Comparison of ENCODE assay signal across 7 mouse cellular contexts in the genomic region with DNA sequence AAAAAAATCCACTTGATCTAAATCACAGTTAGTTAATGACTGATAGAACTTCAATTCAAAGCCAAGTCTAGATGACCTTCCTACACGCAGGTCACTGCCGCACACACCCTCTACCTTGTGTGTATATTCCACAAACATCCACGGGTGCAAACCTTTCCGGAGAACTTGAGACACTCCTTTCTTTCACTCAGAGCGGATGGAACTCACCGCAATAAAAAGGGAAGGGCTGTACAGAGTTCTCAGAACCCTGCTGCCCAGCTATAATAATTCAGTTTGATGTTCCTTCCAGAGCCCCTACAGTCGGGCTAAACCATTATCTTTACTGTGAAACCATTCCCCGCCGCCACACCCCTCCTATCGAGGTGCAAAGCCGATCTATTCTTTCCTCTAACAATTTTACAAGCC. TPM values are rescaled to one million over a fixed set of nuclear protein-coding genes. Genes with fewer than 3 reads are reported as not detected.
DNase-seq lines count a peak whose midpoint lies in the region; ATAC-seq and TF ChIP-seq lines count a peak whose summit lies in the region.

No protein-coding gene starts in this region.

- H3K27me3 ChIP-seq in testis, adult 2 months (ENCODE audit: control insufficient read depth, insufficient read depth, low read length) = no peaks in the 10 kb centered on the region
- H3K27me3 ChIP-seq in erythroblast, embryonic 14.5 days (ENCODE audit: control insufficient read depth) = no peaks in the 10 kb centered on the region
- no peaks in the 10 kb centered on the region for H3K27me3 ChIP-seq in kidney, embryonic 16.5 days (ENCODE audit: insufficient read depth, low read length)
- peaks cover 18% of the 10 kb centered on the region for H3K27me3 ChIP-seq in midbrain, embryonic 13.5 days

- H3K9me3 ChIP-seq in erythroblast, embryonic 14.5 days (ENCODE audit: control insufficient read depth, low read length) = no peaks in the 10 kb centered on the region
- no peaks in the 10 kb centered on the region for H3K9me3 ChIP-seq in kidney, embryonic 16.5 days (ENCODE audit: low read length)
- H3K9me3 ChIP-seq in midbrain, embryonic 13.5 days = no peaks in the 10 kb centered on the region

- H3K4me1 ChIP-seq in testis, adult 2 months (ENCODE audit: control insufficient read depth, insufficient read depth, low read length) = peaks cover 3% of the 10 kb centered on the region; the same call in 1 of the 2 replicates
- peaks cover 73% of the 10 kb centered on the region for H3K4me1 ChIP-seq in erythroblast, embryonic 14.5 days (ENCODE audit: control insufficient read depth)
- peaks cover 19% of the 10 kb centered on the region for H3K4me1 ChIP-seq in kidney, embryonic 16.5 days (ENCODE audit: insufficient read depth, low read length)
- peaks cover 26% of the 10 kb centered on the region for H3K4me1 ChIP-seq in midbrain, embryonic 13.5 days (replicated peaks)

- peak; percentile 8; the same call in 1 of the 2 replicates for ATAC-seq in kidney, embryonic 16.5 days (ENCODE audit: low FRiP score, low TSS enrichment)
- ATAC-seq in midbrain, embryonic 13.5 days = peak; percentile 21

- H3K4me2 ChIP-seq in kidney, embryonic 16.5 days (replicated peaks; ENCODE audit: low read depth, low read length) = peak overlapping the region; percentile 78
- peak overlapping the region; percentile 70 for H3K4me2 ChIP-seq in midbrain, embryonic 13.5 days (replicated peaks)

- peak overlapping the region; percentile 97 for H3K4me3 ChIP-seq in testis, adult 2 months (ENCODE audit: control insufficient read depth, low read depth, low read length)
- H3K4me3 ChIP-seq in erythroblast, embryonic 14.5 days (replicated peaks) = peak overlapping the region; percentile 73
- H3K4me3 ChIP-seq in kidney, embryonic 16.5 days (ENCODE audit: low read length) = peak overlapping the region; percentile 98
- H3K4me3 ChIP-seq in midbrain, embryonic 13.5 days (replicated peaks) = peak overlapping the region; percentile 76

- no peaks in the 10 kb centered on the region for H3K36me3 ChIP-seq in testis, adult 2 months (ENCODE audit: control insufficient read depth, insufficient read depth, low read length)
- H3K36me3 ChIP-seq in erythroblast, embryonic 14.5 days (ENCODE audit: control insufficient read depth) = no peaks in the 10 kb centered on the region; the same call in 1 of the 2 replicates
- no peaks in the 10 kb centered on the region for H3K36me3 ChIP-seq in kidney, embryonic 16.5 days (ENCODE audit: insufficient read depth, low read length)
- H3K36me3 ChIP-seq in midbrain, embryonic 13.5 days = no peaks in the 10 kb centered on the region

- no peak for TF ChIP-seq POLR2A in testis, adult 2 months (IDR thresholded peaks at IDR 0.05; ENCODE audit: control insufficient read depth, low read depth, low read length)

- TF ChIP-seq CTCF in testis, adult 2 months (IDR thresholded peaks at IDR 0.05; ENCODE audit: control insufficient read depth, insufficient read depth, insufficient replicate concordance, low read depth, low read length) = no peak

- 2% methylated on average over 11 of the region's 11 CpGs for WGBS in kidney, embryonic 16.5 days
- WGBS in midbrain, embryonic 13.5 days = 20% methylated on average over 11 of the region's 11 CpGs

- no peak overlapping the region for H3K27ac ChIP-seq in testis, adult 2 months (ENCODE audit: control insufficient read depth, insufficient read depth, low read depth, low read length)
- H3K27ac ChIP-seq in kidney, embryonic 16.5 days (ENCODE audit: low read length) = peak overlapping the region; percentile 81; the same call in 1 of the 2 replicates
- H3K27ac ChIP-seq in midbrain, embryonic 13.5 days = peak overlapping the region; percentile 83; the same call in 1 of the 2 replicates

- peak overlapping the region; percentile 85 for H3K9ac ChIP-seq in kidney, embryonic 16.5 days (replicated peaks; ENCODE audit: low read length)
- peak overlapping the region; percentile 86 for H3K9ac ChIP-seq in midbrain, embryonic 13.5 days (replicated peaks)

- no peak for DNase-seq in testis, postnatal 10 days (ENCODE audit: low spot score)
- no peak for DNase-seq in urinary bladder, postnatal 10 days (ENCODE audit: low spot score)
- DNase-seq in MN1 (ENCODE audit: low spot score) = no peak

RNA-seq across cellular contexts. Expression of a gene that starts 12.2 kb away (rescaled TPM):
- 1.5 and 2.0 TPM in 2 replicates for polyA plus RNA-seq in testis, adult 2 months (2012; rRNA removed)
- 0.68 and 0.76 TPM in 2 replicates for polyA plus RNA-seq in erythroblast, embryonic 14.5 days (2012)
- 26.4 and 26.6 TPM in 2 replicates for polyA plus RNA-seq in kidney, embryonic 16.5 days (2015; fragmentation: Nextera tagmentation; extraction: Ambion mirVana)
- 20.4 and 21.3 TPM in 2 replicates for polyA plus RNA-seq in midbrain, embryonic 13.5 days (2015; fragmentation: Nextera tagmentation; extraction: Ambion mirVana)
